Mouse (Mus musculus) forebrain, embryonic 11.5 days (tissue): Measurements from ENCODE around the gene Jund. TPM values are rescaled to one million over a fixed set of nuclear protein-coding genes. Genes with fewer than 3 reads are reported as not detected.
A peak's percentile ranks its signal among the peaks of the same experiment; 100 is the strongest.

ENCODE experiments used
- ATAC-seq: fragments of 200-750 bp; cut with Nextera tagmentation; replicated peaks from 2 replicates; pipeline ENCODE4 v1.8.0; 2017; ENCODE audit warnings: moderate TSS enrichment; ENCODE audit not compliant: low FRiP score
- DNase-seq: peaks from one replicate; pipeline ENCODE4 v3.0.0-alpha.2; 2017; ENCODE audit warnings: low spot score
- H3K27ac ChIP-seq: fragments of 300-500 bp; sonication (generic); 2 replicates; pipeline ENCODE4 v1.5.1; 2014; ENCODE audit warnings: low read depth, low read length
- H3K27me3 ChIP-seq: fragments of 300-500 bp; sonication (generic); 2 replicates; pipeline ENCODE4 v1.6.1; 2014; ENCODE audit warnings: mild to moderate bottlenecking, low read length, mixed read lengths; ENCODE audit not compliant: control insufficient read depth, insufficient read depth
- H3K36me3 ChIP-seq: fragments of 300-500 bp; sonication (generic); 2 replicates; pipeline ENCODE4 v1.6.1; 2014; ENCODE audit warnings: mild to moderate bottlenecking, low read length, moderate library complexity, mixed read lengths; ENCODE audit not compliant: control insufficient read depth, insufficient read depth
- H3K4me1 ChIP-seq: fragments of 300-500 bp; sonication (generic); replicated peaks from 2 replicates; pipeline ENCODE4 v1.6.1; 2014; ENCODE audit warnings: low read length, mixed read lengths; ENCODE audit not compliant: control insufficient read depth, insufficient read depth
- H3K4me2 ChIP-seq: fragments of 300-500 bp; sonication (generic); 2 replicates; pipeline ENCODE4 v1.6.1; 2014; ENCODE audit warnings: low read depth, mild to moderate bottlenecking, low read length, moderate library complexity, mixed read lengths; ENCODE audit not compliant: severe bottlenecking
- H3K4me3 ChIP-seq: fragments of 300-500 bp; sonication (generic); 2 replicates; pipeline ENCODE4 v1.5.1; 2014; ENCODE audit warnings: low read depth, low read length
- H3K9ac ChIP-seq: fragments of 300-500 bp; sonication (generic); 2 replicates; pipeline ENCODE4 v1.6.1; 2014; ENCODE audit warnings: low read length
- H3K9me3 ChIP-seq: fragments of 300-500 bp; sonication (generic); 2 replicates; pipeline ENCODE4 v1.6.1; 2016; ENCODE audit warnings: low read length, mixed read lengths; ENCODE audit not compliant: control insufficient read depth
- WGBS: fragments of 180-500 bp; shearing (Covaris S2); extraction: QIAGEN DNeasy Blood & Tissue Kit; methylation state at CpG from one replicate; pipeline ENCODE4 v1.1.7; 2014; 5-methylcytosine and 5-hydroxymethylcytosine counted together
- polyA plus RNA-seq: library from polyadenylated mRNA; unstranded; fragments of >200 nt; fragmentation: Nextera tagmentation; extraction: Ambion mirVana; gene quantifications from 2 replicates; pipeline ENCODE4 v1.2.1, GENCODE M21; 2014

The Jund gene
- polyA plus RNA-seq, 1 experiment from 2014 or later, result 128 TPM

DNA sequence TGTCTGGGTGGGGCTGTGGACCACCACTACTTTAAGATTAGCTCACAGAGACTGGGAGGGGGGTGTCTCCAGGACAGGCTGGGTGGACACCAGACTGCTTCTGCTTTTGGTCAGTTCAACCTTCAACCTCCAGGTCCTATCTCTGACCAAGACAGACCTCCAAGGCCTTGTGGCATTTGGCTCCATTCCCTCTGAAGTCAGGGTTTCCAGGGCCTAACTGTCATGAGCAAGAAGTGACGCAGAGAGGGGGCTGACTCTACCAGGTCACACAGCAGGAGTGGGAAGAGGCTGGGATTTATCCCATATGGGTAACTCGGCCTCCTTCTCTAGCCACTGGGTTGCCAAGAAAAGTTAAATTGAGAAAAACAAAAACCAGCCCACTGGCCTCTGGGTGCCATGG, 41.0 kb upstream of the Jund start:
- H3K9me3 ChIP-seq, result no peaks in the 10 kb centered on the region
- WGBS, result 84% methylated on average over 2 of the region's 2 CpGs
- H3K4me2 ChIP-seq, result peak overlapping the region; percentile 85
- no peaks in the 10 kb centered on the region; the same call in 1 of the 2 replicates for H3K36me3 ChIP-seq
- no peak for DNase-seq
- H3K9ac ChIP-seq, result peak overlapping the region; percentile 32; the same call in 1 of the 2 replicates
- peaks cover 24% of the 10 kb centered on the region for H3K4me1 ChIP-seq
- H3K27me3 ChIP-seq, result no peaks in the 10 kb centered on the region
- H3K4me3 ChIP-seq, result no peak overlapping the region; the same call in 1 of the 2 replicates
- H3K27ac ChIP-seq, result peak overlapping the region; percentile 97
- no peak for ATAC-seq

DNA sequence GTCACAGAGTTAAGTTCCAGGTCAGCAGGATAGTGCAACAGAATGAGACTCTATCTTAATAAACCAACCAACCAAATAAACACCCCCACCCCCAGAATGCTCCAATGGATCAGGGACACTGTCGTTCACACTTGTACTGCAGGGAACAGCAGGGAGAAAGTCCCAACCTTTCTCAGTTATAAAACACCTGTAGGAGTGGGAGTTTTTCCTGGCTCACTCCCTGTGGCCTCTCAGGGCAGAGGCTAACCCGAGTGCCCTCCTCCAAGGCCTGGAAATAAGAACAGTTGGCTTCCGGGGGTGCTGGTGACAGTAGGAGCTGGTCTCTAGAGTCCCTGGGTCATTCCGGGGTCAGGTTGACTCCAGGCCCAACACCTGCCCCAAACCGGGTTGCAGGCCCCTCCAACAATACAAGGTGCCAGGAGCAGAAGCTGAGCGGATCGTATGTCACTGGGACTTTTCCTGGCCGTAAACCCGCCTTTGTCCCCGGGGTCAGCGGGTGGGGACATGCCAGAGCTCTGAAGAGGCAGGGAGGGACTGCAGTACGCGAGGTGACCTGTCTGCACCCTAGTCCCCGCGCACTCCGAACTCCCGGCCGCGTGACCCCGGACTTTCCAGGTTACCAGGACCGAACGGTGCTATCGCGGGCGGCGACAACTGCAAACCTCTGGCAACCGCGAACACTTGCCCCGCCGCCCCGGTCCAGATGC, 39.7 kb upstream of the Jund start:
- H3K4me3 ChIP-seq, result peak overlapping the region; percentile 75
- H3K36me3 ChIP-seq, result no peaks in the 10 kb centered on the region; the same call in 1 of the 2 replicates
- H3K4me1 ChIP-seq, result peaks cover 24% of the 10 kb centered on the region
- no peak for DNase-seq
- peak overlapping the region; percentile 85 for H3K4me2 ChIP-seq
- peak; percentile 45 for ATAC-seq
- 2% methylated on average over 31 of the region's 31 CpGs for WGBS
- H3K9me3 ChIP-seq, result no peaks in the 10 kb centered on the region
- no peaks in the 10 kb centered on the region for H3K27me3 ChIP-seq
- peak overlapping the region; percentile 31; the same call in 1 of the 2 replicates for H3K27ac ChIP-seq
- H3K9ac ChIP-seq, result peak overlapping the region; percentile 80

- 1% methylated on average over 42 of the region's 44 CpGs for WGBS
- ATAC-seq, result peak; percentile 91
- peak; percentile 99 for DNase-seq
- Histone ChIP-seq H3K4me2 (peak overlapping the region; percentile 85), H3K27ac (peak overlapping the region; percentile 37; the same call in 1 of the 2 replicates), H3K9ac (peak overlapping the region; percentile 80), H3K36me3 (no peaks in the 10 kb centered on the region), H3K4me3 (peak overlapping the region; percentile 75), H3K9me3 (no peaks in the 10 kb centered on the region), H3K4me1 (peaks cover 24% of the 10 kb centered on the region), H3K27me3 (no peaks in the 10 kb centered on the region)
Observed at GRCm38 (mm10) chr8:70659604-70660272, 39.0 kb upstream of the Jund start.

DNA sequence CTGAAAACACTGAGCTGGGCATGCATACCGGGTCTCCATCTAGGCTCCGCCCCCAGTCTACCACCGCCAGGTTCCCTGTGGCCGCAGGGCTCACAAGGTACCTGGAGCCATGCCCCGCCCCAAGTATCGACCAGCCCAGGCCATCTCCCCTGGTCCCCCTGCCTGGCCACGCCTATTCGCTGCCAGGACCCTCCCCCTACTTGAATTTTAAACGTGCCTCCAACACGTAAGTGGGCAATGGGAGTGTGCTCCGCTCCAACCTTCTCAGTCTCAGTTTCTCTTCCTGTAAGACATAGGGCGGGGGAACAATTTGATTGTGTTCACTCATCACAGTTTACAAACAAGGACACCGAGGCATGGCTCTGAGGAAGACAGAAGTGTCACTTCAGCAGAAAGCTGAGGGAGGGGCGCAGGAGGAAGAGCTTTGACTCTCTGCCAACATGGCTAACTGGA, 38.5 kb upstream of the Jund start, which contains the start of gene Pgpep1:
Gene Pgpep1 (minus strand): TSS at position 116 of the 453 bp plus-strand sequence.
- Histone ChIP-seq H3K36me3 (no peaks in the 10 kb centered on the region), H3K9ac (peak within 1 kb of the TSS; percentile 80), H3K4me3 (peak within 1 kb of the TSS; percentile 75), H3K27ac (peak within 1 kb of the TSS; percentile 37; the same call in 1 of the 2 replicates), H3K9me3 (no peaks in the 10 kb centered on the region), H3K27me3 (no peaks in the 10 kb centered on the region), H3K4me1 (peaks cover 20% of the 10 kb centered on the region), H3K4me2 (peak within 1 kb of the TSS; percentile 85)
- peak; percentile 73 for DNase-seq
- ATAC-seq, result peak; percentile 56
- WGBS, result 2% methylated on average over 14 of the region's 14 CpGs

GRCm38 (mm10) chr8:70663691-70664090, 35.1 kb upstream of the Jund start:
- H3K4me3 ChIP-seq, result no peak overlapping the region
- no peak overlapping the region for H3K4me2 ChIP-seq
- H3K4me1 ChIP-seq, result peaks cover 7% of the 10 kb centered on the region; the same call in 1 of the 2 replicates
- no peak overlapping the region for H3K9ac ChIP-seq
- no peaks in the 10 kb centered on the region for H3K9me3 ChIP-seq
- ATAC-seq (no peak), DNase-seq (no peak)
- no peaks in the 10 kb centered on the region for H3K27me3 ChIP-seq
- H3K27ac ChIP-seq, result no peak overlapping the region
- WGBS, result 52% methylated on average over 4 of the region's 4 CpGs
- H3K36me3 ChIP-seq, result no peaks in the 10 kb centered on the region

GRCm38 (mm10) chr8:70664631-70665030, 34.1 kb upstream of the Jund start:
- no peaks in the 10 kb centered on the region for H3K27me3 ChIP-seq
- peaks cover 4% of the 10 kb centered on the region; the same call in 1 of the 2 replicates for H3K4me1 ChIP-seq
- H3K36me3 ChIP-seq, result no peaks in the 10 kb centered on the region
- no peak for ATAC-seq
- no peak for DNase-seq
- no peak overlapping the region for H3K4me3 ChIP-seq
- H3K4me2 ChIP-seq, result no peak overlapping the region
- H3K9ac ChIP-seq, result no peak overlapping the region
- H3K9me3 ChIP-seq, result no peaks in the 10 kb centered on the region
- WGBS, result 80% methylated on average over 3 of the region's 3 CpGs
- H3K27ac ChIP-seq, result no peak overlapping the region

DNA sequence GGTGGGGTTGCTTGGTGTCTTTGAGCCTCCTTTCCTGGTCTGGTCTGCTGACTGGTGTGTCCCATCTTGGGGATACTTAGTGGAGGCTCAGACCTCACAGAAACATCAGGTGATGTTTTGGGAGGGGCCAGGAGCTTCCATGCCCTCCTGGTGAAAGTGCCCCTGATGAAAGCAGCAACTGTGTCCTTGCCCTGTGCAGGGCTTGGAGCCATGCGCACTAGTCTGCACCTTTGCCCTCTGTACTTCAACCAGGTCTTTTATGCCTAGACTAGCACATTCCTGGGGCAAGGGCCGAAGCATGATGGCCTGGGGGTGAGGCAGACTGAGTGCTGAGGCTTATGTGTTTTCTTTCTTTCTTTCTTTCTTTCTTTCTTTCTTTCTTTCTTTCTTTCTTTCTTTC, 33.1 kb upstream of the Jund start:
- ATAC-seq (no peak), DNase-seq (no peak)
- H3K27ac ChIP-seq, result no peak overlapping the region
- H3K4me3 ChIP-seq, result no peak overlapping the region
- WGBS, result 83% methylated on average over 2 of the region's 2 CpGs
- H3K4me1 ChIP-seq, result no peaks in the 10 kb centered on the region
- no peaks in the 10 kb centered on the region for H3K9me3 ChIP-seq
- H3K27me3 ChIP-seq, result no peaks in the 10 kb centered on the region
- H3K36me3 ChIP-seq, result no peaks in the 10 kb centered on the region
- no peak overlapping the region for H3K9ac ChIP-seq
- H3K4me2 ChIP-seq, result no peak overlapping the region

- H3K4me1 ChIP-seq, result no peaks in the 10 kb centered on the region
- DNase-seq (no peak), ATAC-seq (no peak)
- H3K27me3 ChIP-seq, result no peaks in the 10 kb centered on the region
- no peaks in the 10 kb centered on the region for H3K9me3 ChIP-seq
- H3K27ac ChIP-seq, result no peak overlapping the region
- H3K36me3 ChIP-seq, result no peaks in the 10 kb centered on the region
- H3K4me3 ChIP-seq, result no peak overlapping the region
- no peak overlapping the region for H3K9ac ChIP-seq
- WGBS, result 75% methylated on average over 5 of the region's 5 CpGs
- H3K4me2 ChIP-seq, result no peak overlapping the region
Observed at GRCm38 (mm10) chr8:70667071-70667470, 31.7 kb upstream of the Jund start.
